Mouse (Mus musculus): ENCODE measurements at regions not wholly inside any gene's neighbourhood (a gene's known extent, or its start where the extent isn't known, plus 50 kb on each side); places are given as distances from the start of the nearest gene placed in this dataset.

DNA sequence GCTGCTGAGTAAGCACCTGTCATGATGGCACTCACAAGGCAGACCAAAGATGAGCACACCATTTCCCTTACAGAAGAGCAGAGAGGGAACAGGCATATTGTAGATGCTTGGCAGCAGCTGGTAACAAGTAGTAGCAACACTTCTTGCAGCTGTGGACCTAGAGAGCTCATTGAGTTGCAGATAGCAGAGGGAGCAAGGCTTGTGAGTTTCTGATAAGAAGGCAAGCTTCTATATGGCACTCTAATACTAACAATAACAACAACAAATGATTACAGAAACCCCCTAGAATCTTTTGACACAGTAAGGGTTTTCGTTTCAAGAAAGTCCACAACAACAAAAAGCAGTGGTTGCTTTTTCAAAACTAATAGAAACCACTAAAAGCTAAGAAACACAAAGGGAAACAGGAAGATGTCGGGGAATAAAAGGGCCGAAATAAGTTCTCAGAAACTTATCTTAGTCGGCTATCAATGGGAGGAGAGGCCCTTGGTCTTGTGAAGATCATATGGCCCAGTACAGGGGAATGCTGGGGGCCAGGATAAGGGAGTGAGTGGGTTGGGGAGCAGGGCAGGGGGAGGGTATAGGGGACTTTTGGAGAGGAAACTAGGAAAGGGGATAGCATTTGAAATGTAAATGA lies 248.5 kb upstream of the Tusc1 start:
- TF ChIP-seq CTCF (IDR thresholded peaks at IDR 0.05; ENCODE audit: low read depth, low read length) (no peak), POLR2AphosphoS5 (IDR thresholded peaks at IDR 0.05; ENCODE audit: insufficient replicate concordance, low read depth, low read length) (no peak), GATA1 (IDR thresholded peaks at IDR 0.05; ENCODE audit: borderline replicate concordance, low read length) (no peak)
